Mouse (Mus musculus) midbrain, embryonic 12.5 days (tissue): ENCODE data around the gene Usp49. TPM values are rescaled to one million over a fixed set of nuclear protein-coding genes. Genes with fewer than 3 reads are reported as not detected.
"Not testable (repeated sequence)": the region's sequence is repeated elsewhere in the genome, so short reads cannot be mapped to it uniquely, and the experiment has no call there.

ENCODE experiments used
- ATAC-seq: fragments of 200-750 bp; cut with Nextera tagmentation; 2 replicates; pipeline ENCODE4 v1.8.0; 2017; ENCODE audit warnings: low read depth, moderate TSS enrichment, moderate library complexity; ENCODE audit not compliant: low FRiP score
- H3K27ac ChIP-seq: fragments of 300-500 bp; sonication (generic); replicated peaks from 2 replicates; pipeline ENCODE4 v1.5.1; 2016; ENCODE audit warnings: mild to moderate bottlenecking
- H3K27me3 ChIP-seq: fragments of 300-500 bp; sonication (generic); 2 replicates; pipeline ENCODE4 v1.6.1; 2016; ENCODE audit warnings: mild to moderate bottlenecking
- H3K36me3 ChIP-seq: fragments of 300-500 bp; sonication (generic); 2 replicates; pipeline ENCODE4 v1.6.1; 2016
- H3K4me1 ChIP-seq: fragments of 300-500 bp; sonication (generic); 2 replicates; pipeline ENCODE4 v1.6.1; 2016
- H3K4me2 ChIP-seq: fragments of 300-500 bp; sonication (generic); replicated peaks from 2 replicates; pipeline ENCODE4 v1.6.1; 2016; ENCODE audit warnings: mild to moderate bottlenecking, moderate library complexity
- H3K4me3 ChIP-seq: fragments of 300-500 bp; sonication (generic); 2 replicates; pipeline ENCODE4 v1.5.1; 2016; ENCODE audit warnings: mild to moderate bottlenecking
- H3K9ac ChIP-seq: fragments of 300-500 bp; sonication (generic); replicated peaks from 2 replicates; pipeline ENCODE4 v1.6.1; 2016; ENCODE audit warnings: mild to moderate bottlenecking, moderate library complexity
- H3K9me3 ChIP-seq: fragments of 300-500 bp; sonication (generic); 2 replicates; pipeline ENCODE4 v1.6.1; 2016; ENCODE audit warnings: mild to moderate bottlenecking
- WGBS: fragments of 180-500 bp; shearing (Covaris S2); methylation state at CpG from one replicate; pipeline ENCODE4 v1.1.7; 2016; 5-methylcytosine and 5-hydroxymethylcytosine counted together
- polyA plus RNA-seq: library from polyadenylated mRNA; unstranded; fragments of >200 nt; fragmentation: Nextera tagmentation; extraction: Ambion mirVana; gene quantifications from 2 replicates; pipeline ENCODE4 v1.2.1, GENCODE M21; 2016

The Usp49 gene
- polyA plus RNA-seq, 1 experiment from 2014 or later, result 10.5 TPM

DNA sequence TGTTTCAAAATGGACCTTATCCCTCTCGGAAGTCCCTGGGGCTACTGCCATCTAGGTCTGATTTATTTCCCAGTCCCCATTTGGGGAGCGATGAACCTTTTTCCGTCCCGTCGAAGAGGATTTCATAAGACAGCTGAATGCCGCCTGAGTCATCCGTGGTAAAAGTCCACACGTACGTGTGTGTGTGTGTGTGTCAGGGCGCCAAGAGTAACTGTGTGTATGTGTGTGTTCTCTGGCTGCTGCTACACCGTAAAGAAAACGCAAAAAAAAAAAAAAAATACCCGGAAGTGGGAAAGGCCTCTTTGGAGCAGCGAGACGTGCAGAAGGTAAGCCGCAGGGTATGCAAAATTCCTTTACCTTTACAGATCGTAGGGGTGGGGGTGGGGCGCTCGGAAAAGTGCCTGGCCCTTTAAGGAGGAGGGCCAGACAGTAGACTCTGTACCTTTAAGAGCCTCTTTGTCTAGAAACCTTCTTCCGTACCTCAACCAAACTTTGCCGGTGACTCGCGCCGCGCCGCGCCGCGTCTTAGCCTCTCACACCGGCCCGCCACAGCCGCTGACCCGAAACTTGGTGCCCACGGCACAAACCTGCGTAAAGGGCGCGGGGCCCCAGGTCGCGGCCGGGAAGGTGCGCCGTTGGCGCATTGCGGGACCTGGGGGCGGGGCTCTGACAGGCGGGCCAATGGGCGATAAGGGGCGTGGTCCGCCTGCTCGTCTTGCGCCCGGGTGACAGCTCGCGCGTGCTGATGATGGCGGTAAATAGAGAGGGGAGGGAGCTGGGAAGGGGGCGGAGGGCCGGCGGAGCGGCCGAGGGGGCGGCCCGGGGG, 1.4 kb upstream of the Usp49 start:
- Histone ChIP-seq H3K4me1 (peaks cover 33% of the 10 kb centered on the region), H3K36me3 (peaks cover 22% of the 10 kb centered on the region), H3K4me3 (peak overlapping the region; percentile 79), H3K27me3 (no peaks in the 10 kb centered on the region), H3K27ac (peak overlapping the region; percentile 94), H3K9me3 (no peaks in the 10 kb centered on the region), H3K9ac (peak overlapping the region; percentile 83), H3K4me2 (peak overlapping the region; percentile 75)
- WGBS, result under 1% methylated on average over 63 of the region's 63 CpGs
- peak; percentile 94 for ATAC-seq

DNA sequence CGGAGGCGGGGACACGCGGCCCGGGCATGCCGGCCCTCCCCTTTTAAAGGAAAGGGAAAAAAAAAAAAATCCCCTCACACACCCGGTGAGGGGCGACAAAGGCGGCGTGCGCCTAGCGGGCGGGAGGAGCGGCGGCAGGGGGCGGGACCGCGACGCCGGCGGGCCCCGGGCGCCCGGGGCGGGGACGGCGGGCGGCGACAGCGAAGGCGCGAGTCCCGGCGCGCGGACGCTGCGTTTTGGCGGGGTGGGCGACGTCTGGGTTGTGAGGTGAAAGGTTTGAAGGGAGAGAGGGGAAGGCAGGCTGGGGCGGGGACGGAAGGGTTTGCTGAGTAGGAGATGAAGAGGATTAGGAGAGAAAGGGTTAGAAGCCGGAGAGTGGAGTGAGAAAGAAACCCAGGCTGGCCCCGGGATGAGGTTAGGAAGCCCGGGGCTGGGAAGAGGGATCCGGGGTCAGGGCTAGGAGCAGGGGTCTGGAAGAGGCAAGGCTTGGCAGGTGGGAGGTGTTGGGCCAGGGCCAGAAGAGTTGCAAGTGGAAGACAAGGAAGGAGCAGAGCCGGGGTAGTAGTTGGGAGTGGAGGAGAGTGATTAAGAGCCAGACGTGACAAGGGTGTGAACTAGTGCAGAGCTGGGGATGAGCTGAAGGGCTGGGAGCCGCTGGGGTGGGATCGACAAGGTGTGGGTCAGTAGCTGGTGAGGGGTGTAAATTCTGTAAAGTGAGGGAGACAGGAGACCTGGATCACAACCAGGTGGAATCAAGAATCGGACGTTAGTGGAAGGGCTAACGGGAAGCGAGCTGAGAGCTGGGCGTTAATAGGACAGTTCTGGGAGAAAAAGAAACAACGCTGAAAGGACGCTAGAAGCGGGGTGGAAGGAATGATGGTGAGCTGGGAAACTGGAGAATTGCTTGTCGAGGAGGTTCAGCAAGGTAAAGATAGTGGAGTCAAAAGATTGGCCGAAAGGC, 493 bp upstream of the Usp49 start:
- H3K4me1 ChIP-seq, result peaks cover 33% of the 10 kb centered on the region
- peak overlapping the region; percentile 83 for H3K9ac ChIP-seq
- peak overlapping the region; percentile 94 for H3K27ac ChIP-seq
- WGBS, result under 1% methylated on average over 61 of the region's 61 CpGs
- peak overlapping the region; percentile 79 for H3K4me3 ChIP-seq
- no peaks in the 10 kb centered on the region for H3K9me3 ChIP-seq
- peaks cover 13% of the 10 kb centered on the region for H3K36me3 ChIP-seq
- peak overlapping the region; percentile 75 for H3K4me2 ChIP-seq
- ATAC-seq, result peak; percentile 69
- H3K27me3 ChIP-seq, result no peaks in the 10 kb centered on the region

DNA sequence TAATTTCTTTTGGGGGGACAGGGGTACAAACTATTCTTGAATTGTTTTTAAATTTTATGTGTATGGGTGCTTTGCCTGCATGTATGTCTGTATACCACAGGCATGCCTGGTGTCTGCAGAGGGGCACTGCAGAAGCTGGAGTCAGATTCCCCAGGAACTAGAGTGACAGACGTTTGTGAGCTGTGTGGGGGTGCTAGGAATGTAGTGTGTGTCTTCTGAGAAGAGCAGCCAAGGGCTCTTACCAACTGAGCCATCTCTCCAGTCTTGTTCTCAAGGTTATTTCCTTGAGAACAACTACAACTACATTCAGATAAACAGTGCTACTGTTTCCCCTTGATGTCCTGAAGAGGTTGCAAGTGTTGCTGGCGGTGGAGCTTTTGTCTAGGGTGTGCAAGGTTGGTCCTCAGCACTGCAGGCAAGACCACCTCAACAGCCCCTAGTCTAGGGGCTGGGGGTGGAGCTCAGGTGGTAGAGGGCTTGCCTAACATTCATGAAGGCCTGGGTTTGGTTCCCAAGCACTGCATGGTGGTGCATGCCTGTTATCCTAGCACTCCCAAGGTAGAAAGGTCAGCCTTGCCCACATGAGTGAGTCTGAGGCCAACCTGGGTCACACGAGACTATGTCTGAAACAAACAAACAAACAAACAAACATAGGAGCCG, 1.8 kb downstream of the Usp49 start:
- ATAC-seq, result no peak
- WGBS, result 72% methylated on average over 4 of the region's 4 CpGs
- H3K4me3 ChIP-seq, result 0 out of 2 replicates have a peak overlapping the region, but pooled peaks have one; percentile 8
- 0 out of 2 replicates have a peak overlapping the region, but pooled peaks have one; percentile 2 for H3K9ac ChIP-seq
- H3K4me2 ChIP-seq, result peak overlapping the region; percentile 22
- peaks cover 33% of the 10 kb centered on the region for H3K4me1 ChIP-seq
- H3K27me3 ChIP-seq, result no peaks in the 10 kb centered on the region
- H3K27ac ChIP-seq, result no peak overlapping the region
- H3K9me3 ChIP-seq, result no peaks in the 10 kb centered on the region
- H3K36me3 ChIP-seq, result peaks cover 6% of the 10 kb centered on the region; the same call in 1 of the 2 replicates

DNA sequence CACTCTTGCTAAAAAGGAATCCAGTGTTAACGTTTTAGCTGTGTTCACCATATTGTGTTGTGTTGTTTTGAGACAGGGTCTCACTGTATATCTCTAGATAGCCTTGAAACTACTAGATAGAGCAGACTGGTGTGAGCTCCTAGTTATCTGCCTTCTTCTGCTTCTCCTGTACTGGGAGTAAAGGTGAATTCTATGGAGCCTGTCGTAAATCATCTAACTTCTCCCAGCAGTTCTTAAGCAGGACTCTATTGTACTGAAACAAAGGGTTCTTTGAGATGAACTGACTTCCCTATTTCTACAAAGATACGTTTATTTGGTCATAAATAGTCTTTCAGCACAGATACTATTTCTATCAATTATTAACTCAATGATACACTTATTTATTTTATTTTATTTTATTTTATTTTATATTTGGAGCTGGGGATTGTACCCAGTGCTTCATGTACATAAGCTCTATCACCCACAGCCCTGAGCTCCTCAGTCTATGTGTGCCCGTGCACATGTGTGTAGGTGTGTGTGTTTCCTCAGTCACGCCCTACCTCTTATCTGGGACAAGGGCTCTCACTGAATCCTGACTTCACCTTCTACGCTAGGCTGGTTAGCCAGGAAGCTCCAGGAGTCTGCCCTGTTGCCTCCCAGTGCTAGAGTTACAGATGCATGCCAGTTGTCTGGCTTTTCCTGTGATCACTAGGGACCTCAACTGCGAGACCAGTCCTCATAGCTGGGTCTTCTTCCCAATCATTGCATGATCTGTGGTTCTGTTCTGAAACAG, 3.7 kb downstream of the Usp49 start:
- Histone ChIP-seq H3K9me3 (no peaks in the 10 kb centered on the region), H3K4me2 (no peak overlapping the region), H3K9ac (no peak overlapping the region), H3K4me1 (peaks cover 26% of the 10 kb centered on the region), H3K27me3 (no peaks in the 10 kb centered on the region), H3K27ac (no peak overlapping the region), H3K36me3 (peaks cover 6% of the 10 kb centered on the region; the same call in 1 of the 2 replicates), H3K4me3 (no peak overlapping the region)
- ATAC-seq, result no peak
- 79% methylated on average over 7 of the region's 7 CpGs for WGBS

DNA sequence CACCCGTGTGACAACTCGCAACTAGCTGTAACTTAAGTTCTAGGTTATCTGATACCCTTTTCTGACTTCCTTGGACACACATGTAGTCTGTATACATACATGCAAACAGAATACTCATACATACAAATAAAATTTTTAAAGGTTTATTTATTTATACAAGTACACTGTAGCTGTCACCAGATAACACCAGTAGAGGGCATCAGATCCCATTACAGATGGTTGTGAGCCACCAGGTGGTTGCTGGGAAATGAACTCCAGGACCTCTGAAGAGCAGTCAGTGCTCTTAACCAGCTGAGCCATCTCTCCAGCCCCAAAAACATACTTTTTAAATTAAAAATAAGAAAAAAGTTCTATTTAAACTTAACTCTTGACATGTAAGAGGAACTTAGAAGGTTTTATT, 12.5 kb downstream of the Usp49 start:
- 89% methylated on average over 2 of the region's 2 CpGs for WGBS
- Histone ChIP-seq H3K27ac (no peak overlapping the region), H3K36me3 (no peaks in the 10 kb centered on the region), H3K9me3 (no peaks in the 10 kb centered on the region), H3K27me3 (no peaks in the 10 kb centered on the region), H3K9ac (no peak overlapping the region), H3K4me1 (0 out of 2 replicates have a peak, but pooled peaks cover under 1% of the 10 kb centered on the region), H3K4me2 (no peak overlapping the region), H3K4me3 (no peak overlapping the region)
- ATAC-seq, result no peak

DNA sequence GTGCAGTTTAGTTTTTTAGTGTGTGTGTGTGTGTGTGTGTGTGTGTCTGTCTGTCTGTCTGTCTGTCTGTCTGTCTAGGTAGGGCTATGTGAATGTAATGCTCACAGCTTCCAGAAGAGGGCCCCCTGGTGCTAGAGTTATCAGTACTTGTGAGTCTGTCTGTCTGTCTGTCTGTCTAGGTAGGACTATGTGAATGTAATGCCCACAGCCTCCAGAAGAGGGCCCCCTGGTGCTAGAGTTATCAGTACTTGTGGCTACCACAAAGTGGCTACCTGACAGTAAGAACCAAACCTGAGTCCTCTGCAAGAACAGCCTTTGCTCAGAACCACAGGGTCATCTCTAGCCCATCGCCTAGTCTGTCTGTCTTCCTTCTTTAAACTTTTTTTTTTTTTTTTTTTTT, 16.2 kb downstream of the Usp49 start:
- 85% methylated on average over 1 of the region's 1 CpGs for WGBS
- no peak overlapping the region for H3K27ac ChIP-seq
- peaks cover 13% of the 10 kb centered on the region for H3K4me1 ChIP-seq
- no peak overlapping the region for H3K4me2 ChIP-seq
- H3K9ac ChIP-seq, result no peak overlapping the region
- H3K36me3 ChIP-seq, result no peaks in the 10 kb centered on the region; the same call in 1 of the 2 replicates
- no peaks in the 10 kb centered on the region for H3K9me3 ChIP-seq
- H3K4me3 ChIP-seq, result no peak overlapping the region
- no peak for ATAC-seq
- H3K27me3 ChIP-seq, result no peaks in the 10 kb centered on the region

DNA sequence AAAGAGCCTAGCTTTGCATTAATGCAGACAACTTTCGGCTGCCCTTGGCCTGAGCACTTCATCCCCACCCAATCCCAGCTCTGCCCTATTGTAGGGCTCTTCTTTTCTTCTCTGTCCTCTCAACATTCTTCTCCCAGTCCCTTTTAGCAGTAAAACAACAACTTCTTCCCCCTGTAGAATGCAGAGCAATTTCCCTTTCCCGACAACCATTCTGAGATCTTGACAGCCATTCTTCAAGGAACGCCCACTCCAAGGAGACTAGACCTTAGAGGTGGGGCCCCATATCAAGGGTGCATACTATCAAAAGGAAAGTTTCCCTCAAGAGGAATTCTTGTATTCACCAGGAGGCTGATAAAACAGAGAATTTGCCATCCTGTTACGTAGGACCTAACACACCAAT, 18.5 kb downstream of the Usp49 start:
- peak overlapping the region; percentile 56; the same call in 1 of the 2 replicates for H3K27ac ChIP-seq
- no peaks in the 10 kb centered on the region for H3K27me3 ChIP-seq
- peak; percentile 44 for ATAC-seq
- peaks cover 22% of the 10 kb centered on the region for H3K4me1 ChIP-seq
- H3K4me3 ChIP-seq, result no peak overlapping the region
- no peak overlapping the region for H3K9ac ChIP-seq
- peaks cover 5% of the 10 kb centered on the region for H3K36me3 ChIP-seq
- H3K9me3 ChIP-seq, result no peaks in the 10 kb centered on the region
- 41% methylated on average over 4 of the region's 4 CpGs for WGBS
- H3K4me2 ChIP-seq, result no peak overlapping the region

DNA sequence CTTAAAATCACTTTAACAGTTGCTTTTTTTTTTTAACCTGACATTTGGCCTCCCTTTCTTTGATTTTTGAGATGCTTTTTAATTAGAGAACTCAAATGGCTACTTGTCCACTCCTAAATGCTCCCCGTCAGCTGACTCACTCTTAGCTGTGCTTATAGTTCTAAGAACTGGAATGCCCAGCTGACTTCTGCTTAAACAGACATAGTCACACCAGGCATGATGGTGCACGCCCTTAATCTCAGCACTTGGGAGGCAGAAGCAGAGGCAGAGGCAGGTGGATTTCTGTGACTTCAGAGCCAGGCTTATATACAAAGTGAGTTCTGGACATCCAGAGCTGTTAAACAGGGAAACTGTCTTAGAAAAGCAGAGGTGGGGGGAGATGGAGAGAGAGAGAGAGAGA, 21.5 kb downstream of the Usp49 start:
- H3K27ac ChIP-seq, result peak overlapping the region; percentile 60; the same call in 1 of the 2 replicates
- WGBS, result 54% methylated on average over 2 of the region's 2 CpGs
- H3K36me3 ChIP-seq, result peaks cover 12% of the 10 kb centered on the region

DNA sequence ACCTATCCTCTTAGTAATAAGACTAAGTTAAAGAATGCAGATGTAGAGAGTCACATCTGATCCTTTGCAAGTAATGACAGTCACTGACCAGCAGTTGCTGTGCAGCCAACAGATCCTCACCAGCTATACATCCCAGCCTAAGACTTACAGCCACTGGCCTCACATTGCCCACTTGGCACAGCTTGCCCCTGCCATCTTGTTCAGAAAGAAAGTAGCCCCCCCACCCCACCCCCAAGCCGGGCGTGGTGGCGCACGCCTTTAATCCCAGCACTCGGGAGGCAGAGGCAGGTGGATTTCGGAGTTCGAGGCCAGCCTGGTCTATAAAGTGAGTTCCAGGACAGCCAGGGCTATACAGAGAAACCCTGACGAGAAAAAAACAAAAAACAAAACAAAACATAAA, 23.9 kb downstream of the Usp49 start:
- not testable (repeated sequence) for H3K4me2 ChIP-seq, H3K4me3 ChIP-seq, H3K27ac ChIP-seq, H3K27me3 ChIP-seq, H3K9me3 ChIP-seq, ATAC-seq, H3K9ac ChIP-seq
- Histone ChIP-seq H3K4me1 (peaks cover 11% of the 10 kb centered on the region), H3K36me3 (peaks cover 15% of the 10 kb centered on the region)
- WGBS, result 95% methylated on average over 8 of the region's 8 CpGs

More for the DNA sequence above, 21.5 kb downstream of the Usp49 start:
- H3K9ac ChIP-seq, result no peak overlapping the region
- no peaks in the 10 kb centered on the region for H3K27me3 ChIP-seq
- H3K4me1 ChIP-seq, result peaks cover 22% of the 10 kb centered on the region
- no peaks in the 10 kb centered on the region for H3K9me3 ChIP-seq
- no peak overlapping the region for H3K4me2 ChIP-seq
- no peak for ATAC-seq
- H3K4me3 ChIP-seq, result no peak overlapping the region

DNA sequence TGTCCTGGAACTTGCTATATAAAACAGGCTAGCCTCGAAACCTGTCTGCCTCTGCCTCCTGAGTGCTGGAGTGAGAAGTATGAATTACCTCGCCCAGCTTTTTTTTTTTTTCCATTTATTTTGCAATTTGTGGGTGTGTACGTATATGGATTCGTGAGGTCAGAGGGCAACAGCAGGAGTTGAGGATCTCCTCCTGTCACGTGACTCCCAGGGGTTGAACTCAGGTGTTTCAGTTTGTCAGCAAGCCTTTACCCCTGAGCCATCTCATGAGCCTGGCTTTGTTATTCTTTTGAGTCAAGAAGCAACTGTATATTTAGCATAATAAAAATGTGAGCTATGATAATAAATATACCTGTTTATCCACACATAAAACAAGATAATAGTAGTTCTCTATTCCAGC, 25.2 kb downstream of the Usp49 start:
- Histone ChIP-seq H3K9ac (no peak overlapping the region), H3K36me3 (peaks cover 21% of the 10 kb centered on the region), H3K27ac (no peak overlapping the region), H3K4me1 (peaks cover 11% of the 10 kb centered on the region), H3K4me2 (no peak overlapping the region), H3K9me3 (no peaks in the 10 kb centered on the region), H3K27me3 (no peaks in the 10 kb centered on the region), H3K4me3 (no peak overlapping the region)
- ATAC-seq, result no peak
- 87% methylated on average over 5 of the region's 5 CpGs for WGBS

DNA sequence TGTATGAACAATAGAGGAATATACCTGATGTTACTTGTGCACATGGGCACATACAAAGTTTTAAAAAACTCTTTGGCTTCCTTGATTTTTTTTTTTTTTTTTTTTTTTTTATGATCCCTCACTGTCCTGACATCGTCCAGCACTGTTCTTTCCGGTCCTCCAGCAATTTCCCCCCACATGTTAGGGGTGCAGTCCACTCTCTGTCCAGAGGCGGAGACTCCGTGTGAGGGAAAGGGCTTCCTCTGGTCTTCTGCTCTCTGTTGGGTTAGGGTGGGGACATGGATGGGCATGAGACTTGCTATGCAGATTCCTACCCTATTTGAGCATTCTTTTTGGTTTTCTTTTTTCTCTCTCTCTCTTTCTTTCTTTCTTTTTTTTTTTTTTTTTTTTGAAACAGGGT, 27.4 kb downstream of the Usp49 start:
- no peak for ATAC-seq
- H3K4me1 ChIP-seq, result no peaks in the 10 kb centered on the region; the same call in 1 of the 2 replicates
- no peaks in the 10 kb centered on the region for H3K9me3 ChIP-seq
- peaks cover 21% of the 10 kb centered on the region; the same call in 1 of the 2 replicates for H3K36me3 ChIP-seq
- H3K27me3 ChIP-seq, result no peaks in the 10 kb centered on the region
- H3K27ac ChIP-seq, result no peak overlapping the region
- H3K9ac ChIP-seq, result no peak overlapping the region
- no peak overlapping the region for H3K4me2 ChIP-seq
- H3K4me3 ChIP-seq, result no peak overlapping the region
- WGBS, result 92% methylated on average over 4 of the region's 4 CpGs
